Mouse (Mus musculus): ENCODE measurements around the gene Msi2.

The Msi2 gene

GRCm38 (mm10) chr11:88566613-88567606 lies 151.4 kb downstream of the Msi2 start:
- CTCF ChIA-PET, result interaction anchor here (1.4 kb wide), 1 partner anchor 48 kb away, joined by 4 read pairs; no protein-coding TSS in a partner anchor

- CTCF ChIA-PET, result no interaction called here
These were observed 153.5 kb downstream of the Msi2 start for GRCm38 (mm10) chr11:88564810-88565209.

GRCm38 (mm10) chr11:88564363-88564762 lies 153.9 kb downstream of the Msi2 start:
- CTCF ChIA-PET, result no interaction called here

- CTCF ChIA-PET, result no interaction called here
These were observed 157.1 kb downstream of the Msi2 start for GRCm38 (mm10) chr11:88561191-88561590.

- CTCF ChIA-PET, result no interaction called here
These were observed 157.7 kb downstream of the Msi2 start for GRCm38 (mm10) chr11:88560634-88561033.

- CTCF ChIA-PET, result interaction anchor here (0.6 kb wide), 1 partner anchor 10 kb away, joined by 3 read pairs; no protein-coding TSS in a partner anchor
These were observed 158.8 kb downstream of the Msi2 start for GRCm38 (mm10) chr11:88559365-88559970.

- CTCF ChIA-PET, result no interaction called here
These were observed 159.6 kb downstream of the Msi2 start for GRCm38 (mm10) chr11:88558731-88559130.

- CTCF ChIA-PET, result no interaction called here
These were observed 160.3 kb downstream of the Msi2 start for GRCm38 (mm10) chr11:88557828-88558580.

- CTCF ChIA-PET, result no interaction called here
These were observed 161.1 kb downstream of the Msi2 start for GRCm38 (mm10) chr11:88557116-88557768.

- CTCF ChIA-PET, result interaction anchor here (0.6 to 1.0 kb wide), 3 partner anchors 49 to 470 kb away, joined by 3 to 5 read pairs (median 4); no protein-coding TSS in a partner anchor
These were observed 162.3 kb downstream of the Msi2 start for GRCm38 (mm10) chr11:88555902-88556549.

GRCm38 (mm10) chr11:88555232-88555818 lies 163.0 kb downstream of the Msi2 start:
- CTCF ChIA-PET, result interaction anchor here (0.9 to 1.0 kb wide), 2 partner anchors 50 to 75 kb away, joined by 3 to 5 read pairs; no protein-coding TSS in a partner anchor

GRCm38 (mm10) chr11:88553521-88554310 lies 164.6 kb downstream of the Msi2 start:
- CTCF ChIA-PET, result interaction anchor here (0.6 kb wide), 2 partner anchors 28 to 72 kb away, joined by 4 to 6 read pairs; no protein-coding TSS in a partner anchor

GRCm38 (mm10) chr11:88552987-88553386 lies 165.3 kb downstream of the Msi2 start:
- CTCF ChIA-PET, result interaction anchor here (0.6 kb wide), 1 partner anchor 73 kb away, joined by 6 read pairs; no protein-coding TSS in a partner anchor

GRCm38 (mm10) chr11:88552385-88552784 lies 165.9 kb downstream of the Msi2 start:
- CTCF ChIA-PET, result no interaction called here

- CTCF ChIA-PET, result interaction anchor here (0.7 kb wide), 1 partner anchor 21 kb away, joined by 7 read pairs; no protein-coding TSS in a partner anchor
These were observed 167.3 kb downstream of the Msi2 start for GRCm38 (mm10) chr11:88551034-88551433.

GRCm38 (mm10) chr11:88550083-88550907 lies 168.0 kb downstream of the Msi2 start:
- CTCF ChIA-PET, result interaction anchor here (0.6 kb wide), 1 partner anchor 9 kb away, joined by 3 read pairs; no protein-coding TSS in a partner anchor

GRCm38 (mm10) chr11:88549529-88549900 lies 168.8 kb downstream of the Msi2 start:
- CTCF ChIA-PET, result interaction anchor here (0.6 kb wide), 1 partner anchor 10 kb away, joined by 3 read pairs; no protein-coding TSS in a partner anchor

- CTCF ChIA-PET, result no interaction called here
These were observed 169.3 kb downstream of the Msi2 start for GRCm38 (mm10) chr11:88548832-88549528.
